ENCODE assay signal across 17 mouse cellular contexts in genomic region chr1:37339144-37339543, GRCm38 (mm10). TPM values are rescaled to one million over a fixed set of nuclear protein-coding genes. Genes with fewer than 3 reads are reported as not detected.
DNase-seq lines count a peak whose midpoint lies in the region; ATAC-seq lines count a peak whose summit lies in the region.
"Had no signal": no experiment of that assay in that cellular context is flagged by ENCODE, and none has a peak within 500 bp of the region (broad histone marks: within the 10 kb centered on the region; RNA-seq: fewer than 3 reads in every experiment).

No protein-coding gene starts in this region.

- intact Hi-C loops in left cerebral cortex, postnatal 14 days (cut with DNase I), result no loop called here
- intact Hi-C loops in left cerebral cortex, postnatal 10 days (cut with DNase I), result no loop called here
- intact Hi-C loops in left cerebral cortex, postnatal 36 days (cut with DNase I), result no loop called here

- ATAC-seq in erythroblast, adult 5-6 weeks (replicated peaks; ENCODE audit: low FRiP score, poor library complexity, severe bottlenecking), result no peak
- ATAC-seq: intestine, embryonic 15.5 days had no signal

- peak; percentile 48 to 56 for DNase-seq in frontal cortex, postnatal 36 days (ENCODE audit: low spot score in 2 of 2)
- DNase-seq in frontal cortex, postnatal 14 days (ENCODE audit: low spot score in 2 of 2), result no peak
- DNase-seq in left cerebral cortex, postnatal 14 days (ENCODE audit: low spot score in 2 of 2), result peak; percentile 45 to 64
- no peak for DNase-seq in left cerebral cortex, postnatal 10 days (ENCODE audit: extremely low spot score in 1 of 2, low spot score in 2 of 2)
- peak; percentile 39 to 42 for DNase-seq in left cerebral cortex, postnatal 36 days (ENCODE audit: low spot score in 2 of 2)
- DNase-seq in telencephalon, adult 2 months (ENCODE audit: low read depth, low spot score), result peak; percentile 81
- DNase-seq: adrenal gland, postnatal 14 days; cerebellum, adult 9-10 months; gastrocnemius, postnatal 10 days; heart, postnatal 4 days; kidney, adult 8-10 months; kidney, postnatal 10 days; lung, embryonic 14.5 days; thymus, adult 2 months; thymus, postnatal 4 days had no signal

RNA-seq across cellular contexts. Expression of gene Inpp4a, which starts 39.5 kb away (rescaled TPM):
- 100 to 1,000 TPM; 151 to 152 TPM for total RNA-seq in left cerebral cortex, postnatal 14 days (2021)
- 100 to 1,000 TPM; 138 TPM for total RNA-seq in left cerebral cortex, postnatal 10 days (2021)
- 100 to 1,000 TPM; 207 to 211 TPM for total RNA-seq in left cerebral cortex, postnatal 36 days (2021)
- 5.0 and 6.9 TPM in 2 replicates for total RNA-seq in erythroblast, adult 5-6 weeks (2015; ENCODE audit: low replicate concordance)
- 4.3 and 5.6 TPM in 2 replicates for total RNA-seq in erythroblast, adult 5-6 weeks (2017; ENCODE audit: low replicate concordance)

Comparison
In these comparisons a context has a peak if more than half of its experiments do, and no peak if none do; other contexts are left out.
1. DNase-seq: peak in frontal cortex, postnatal 36 days (2 of 2), left cerebral cortex, postnatal 14 days (2 of 2), left cerebral cortex, postnatal 36 days (2 of 2) and telencephalon, adult 2 months (single experiment); none in frontal cortex, postnatal 14 days (0 of 2) and left cerebral cortex, postnatal 10 days (0 of 2).
2. RNA of gene Inpp4a, which starts 39.5 kb away (total RNA-seq): 207 to 211 TPM in left cerebral cortex, postnatal 36 days, 151 to 152 TPM in left cerebral cortex, postnatal 14 days and 138 TPM in left cerebral cortex, postnatal 10 days; 4.3 to 6.9 TPM in erythroblast, adult 5-6 weeks; every median in the first group is over 10 times any median in the second.